Mouse (Mus musculus) liver, postnatal 0 days (tissue): ENCODE results near the gene Gpd2. TPM values are rescaled to one million over a fixed set of nuclear protein-coding genes. Genes with fewer than 3 reads are reported as not detected.

Experiments used
- ATAC-seq: fragments of 200-750 bp; cut with Nextera tagmentation; 2 replicates; pipeline ENCODE4 v1.8.0; 2017; ENCODE audit warnings: mild to moderate bottlenecking, moderate library complexity
- DNase-seq: peaks from one replicate; pipeline ENCODE4 v3.0.0-alpha.2; 2016
- H3K27ac ChIP-seq: fragments of 300-500 bp; sonication (generic); 2 replicates; pipeline ENCODE4 v1.5.1; 2014; ENCODE audit warnings: antibody characterized with exemption, moderate library complexity, mild to moderate bottlenecking, low read depth
- H3K27me3 ChIP-seq: fragments of 300-500 bp; sonication (generic); 2 replicates; pipeline ENCODE4 v1.6.1; 2014; ENCODE audit warnings: low read length, control low read depth, mixed read lengths; ENCODE audit not compliant: insufficient read depth
- H3K36me3 ChIP-seq: fragments of 300-500 bp; sonication (generic); replicated peaks from 2 replicates; pipeline ENCODE4 v1.6.1; 2014; ENCODE audit warnings: mild to moderate bottlenecking, control low read depth, low read length, moderate library complexity, mixed read lengths; ENCODE audit not compliant: insufficient read depth
- H3K4me1 ChIP-seq: fragments of 300-500 bp; sonication (generic); 2 replicates; pipeline ENCODE4 v1.6.1; 2014; ENCODE audit warnings: antibody characterized with exemption, mild to moderate bottlenecking, control low read depth; ENCODE audit not compliant: insufficient read depth
- H3K4me2 ChIP-seq: fragments of 300-500 bp; sonication (generic); 2 replicates; pipeline ENCODE4 v1.6.1; 2014; ENCODE audit warnings: low read depth, mild to moderate bottlenecking, low read length, moderate library complexity, mixed read lengths
- H3K4me3 ChIP-seq: fragments of 300-500 bp; sonication (generic); 2 replicates; pipeline ENCODE4 v1.5.1; 2014; ENCODE audit warnings: low read depth, low read length
- H3K9ac ChIP-seq: fragments of 300-500 bp; sonication (generic); replicated peaks from 2 replicates; pipeline ENCODE4 v1.6.1; 2014; ENCODE audit warnings: mild to moderate bottlenecking, moderate library complexity
- H3K9me3 ChIP-seq: fragments of 300-500 bp; sonication (generic); 2 replicates; pipeline ENCODE4 v1.6.1; 2016; ENCODE audit warnings: mild to moderate bottlenecking, control low read depth, low read length, mixed read lengths
- CTCF ChIP-seq: sonication (generic); IDR thresholded peaks from 2 replicates; pipeline ENCODE4 v1.5.1; 2016; ENCODE audit warnings: antibody characterized with exemption, low read depth
- EP300 ChIP-seq: IDR thresholded peaks from 2 replicates; pipeline ENCODE4 v1.6.1; 2016; ENCODE audit warnings: antibody characterized with exemption, low read depth, mild to moderate bottlenecking
- whole genome bisulfite sequencing: fragments of 180-500 bp; shearing (Covaris S2); extraction: QIAGEN DNeasy Blood & Tissue Kit; methylation state at CpG from one replicate; pipeline ENCODE4 v1.1.7; 2014; ENCODE audit not compliant: insufficient replicate concordance; 5-methylcytosine and 5-hydroxymethylcytosine counted together
- polyA plus RNA-seq: library from polyadenylated mRNA; unstranded; fragments of >200 nt; fragmentation: Nextera tagmentation; extraction: Ambion mirVana; gene quantifications from 2 replicates; pipeline ENCODE4 v1.2.1, GENCODE M21; 2015

Gene Gpd2
- polyA plus RNA-seq, 1 experiment from 2014 or later = 29.7 TPM

DNA sequence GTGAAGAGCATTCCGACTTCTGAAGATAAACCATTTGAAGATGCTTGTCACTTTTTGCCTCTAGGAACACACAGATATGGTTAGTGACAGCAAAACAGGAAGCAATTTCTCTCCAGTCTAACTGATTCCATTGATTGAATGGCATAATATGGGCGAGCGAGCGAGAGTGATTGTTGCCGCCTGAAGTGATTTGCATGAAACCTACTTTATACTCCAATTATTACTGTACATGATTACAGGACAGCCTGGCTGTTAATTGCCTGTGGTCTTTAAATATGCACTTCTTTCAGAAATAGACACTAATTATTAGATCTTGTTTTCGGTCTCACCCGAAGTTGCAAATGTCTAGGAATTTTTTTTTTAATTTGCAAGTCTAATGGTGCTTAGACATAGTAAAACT lies 46.4 kb downstream of the Gpd2 start:
- TF ChIP-seq CTCF (no peak), EP300 (no peak)
- no peaks in the 10 kb centered on the region for H3K9me3 ChIP-seq
- H3K4me1 ChIP-seq = no peaks in the 10 kb centered on the region
- ATAC-seq (no peak), DNase-seq (no peak)
- 90% methylated on average over 7 of the region's 7 CpGs for WGBS
- no peak overlapping the region for H3K4me2 ChIP-seq
- H3K27ac ChIP-seq = no peak overlapping the region
- no peaks in the 10 kb centered on the region for H3K36me3 ChIP-seq
- H3K4me3 ChIP-seq = no peak overlapping the region
- no peaks in the 10 kb centered on the region for H3K27me3 ChIP-seq
- H3K9ac ChIP-seq = no peak overlapping the region

GRCm38 (mm10) chr2:57285197-57285596 lies 47.8 kb downstream of the Gpd2 start:
- Histone ChIP-seq H3K4me1 (no peaks in the 10 kb centered on the region), H3K9me3 (no peaks in the 10 kb centered on the region), H3K36me3 (no peaks in the 10 kb centered on the region), H3K9ac (no peak overlapping the region), H3K27ac (no peak overlapping the region), H3K4me2 (no peak overlapping the region), H3K4me3 (no peak overlapping the region), H3K27me3 (no peaks in the 10 kb centered on the region)
- 86% methylated on average over 4 of the region's 4 CpGs for WGBS
- DNase-seq = no peak
- no peak for ATAC-seq
- TF ChIP-seq EP300 = no peak
- TF ChIP-seq CTCF = no peak

GRCm38 (mm10) chr2:57287986-57288385 lies 50.6 kb downstream of the Gpd2 start:
- no peak for DNase-seq
- no peaks in the 10 kb centered on the region for H3K36me3 ChIP-seq
- WGBS = 65% methylated on average over 1 of the region's 1 CpGs
- no peak for TF ChIP-seq EP300
- TF ChIP-seq CTCF = no peak
- no peaks in the 10 kb centered on the region for H3K4me1 ChIP-seq
- H3K4me3 ChIP-seq = no peak overlapping the region
- no peak for ATAC-seq
- H3K4me2 ChIP-seq = no peak overlapping the region
- no peak overlapping the region for H3K9ac ChIP-seq
- H3K27ac ChIP-seq = no peak overlapping the region
- no peaks in the 10 kb centered on the region for H3K27me3 ChIP-seq
- H3K9me3 ChIP-seq = no peaks in the 10 kb centered on the region

DNA sequence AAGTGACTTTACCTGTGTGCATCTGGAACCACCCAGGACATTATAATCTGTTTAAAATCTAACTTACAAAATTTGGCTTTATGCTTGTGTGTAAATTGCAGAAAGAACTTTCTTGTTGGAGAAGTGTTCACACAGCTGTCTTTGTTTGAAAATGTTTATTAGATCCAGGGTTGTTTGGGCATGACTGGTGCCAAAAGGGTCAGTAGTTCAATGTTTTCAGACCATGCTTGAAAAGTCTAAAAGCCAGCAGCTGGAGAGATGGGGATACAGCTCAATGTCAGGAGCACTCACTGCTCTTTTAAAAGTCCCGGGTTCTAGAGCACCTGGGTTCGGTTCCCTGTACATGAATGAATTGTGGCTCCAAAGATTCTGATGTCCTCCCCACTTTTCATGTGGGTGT lies 56.1 kb downstream of the Gpd2 start:
- no peaks in the 10 kb centered on the region for H3K36me3 ChIP-seq
- TF ChIP-seq EP300 (no peak), CTCF (no peak)
- WGBS = 85% methylated on average over 2 of the region's 2 CpGs
- H3K27ac ChIP-seq = no peak overlapping the region
- ATAC-seq (no peak), DNase-seq (no peak)
- no peak overlapping the region for H3K9ac ChIP-seq
- no peak overlapping the region for H3K4me2 ChIP-seq
- H3K4me1 ChIP-seq = no peaks in the 10 kb centered on the region
- no peak overlapping the region for H3K4me3 ChIP-seq
- H3K27me3 ChIP-seq = no peaks in the 10 kb centered on the region
- H3K9me3 ChIP-seq = no peaks in the 10 kb centered on the region

DNA sequence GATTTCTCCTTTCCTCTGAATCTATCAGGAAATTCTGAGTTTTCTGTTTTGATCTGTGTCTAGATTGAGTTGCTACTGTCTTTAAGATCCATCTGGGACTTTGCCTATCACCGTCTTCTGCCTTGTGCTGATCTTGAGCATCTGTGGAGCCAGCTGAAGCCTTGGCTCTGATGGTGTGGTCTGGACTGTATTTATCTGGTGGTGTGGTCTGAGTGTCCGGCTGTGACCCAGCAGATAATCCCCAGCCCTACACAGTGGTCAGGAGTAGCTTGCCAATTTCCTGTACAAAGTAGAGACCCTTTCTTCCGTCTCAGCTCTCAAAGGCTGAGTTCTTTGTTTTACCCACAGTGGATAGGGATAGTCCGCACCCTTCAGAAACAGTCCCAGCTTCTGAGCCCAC lies 58.6 kb downstream of the Gpd2 start:
- H3K27ac ChIP-seq = no peak overlapping the region
- ATAC-seq (no peak), DNase-seq (no peak)
- no peaks in the 10 kb centered on the region for H3K4me1 ChIP-seq
- H3K4me2 ChIP-seq = no peak overlapping the region
- TF ChIP-seq EP300 (no peak), CTCF (no peak)
- no peak overlapping the region for H3K4me3 ChIP-seq
- no peak overlapping the region for H3K9ac ChIP-seq
- H3K9me3 ChIP-seq = no peaks in the 10 kb centered on the region
- no peaks in the 10 kb centered on the region for H3K27me3 ChIP-seq
- 55% methylated on average over 4 of the region's 4 CpGs for WGBS
- H3K36me3 ChIP-seq = no peaks in the 10 kb centered on the region

DNA sequence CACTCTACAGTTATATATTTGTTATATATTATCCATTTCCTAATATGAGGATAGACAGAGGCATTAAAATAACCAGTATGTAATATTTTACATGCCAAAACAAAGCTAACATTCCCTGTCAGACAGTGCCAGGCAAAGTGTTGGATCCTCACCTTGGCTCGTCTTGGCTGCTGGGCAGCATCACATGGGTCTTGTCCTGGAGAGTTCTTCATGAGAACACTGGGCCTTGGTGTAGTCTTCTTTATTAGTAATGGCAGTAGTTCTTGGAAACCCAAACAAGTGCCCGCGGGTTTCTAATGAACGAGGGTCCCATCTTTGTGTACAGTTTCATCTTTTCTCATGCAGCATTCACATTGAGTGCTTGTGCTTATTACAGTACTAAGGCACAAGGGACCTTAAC lies 59.8 kb downstream of the Gpd2 start:
- ATAC-seq = no peak
- no peaks in the 10 kb centered on the region for H3K27me3 ChIP-seq
- H3K36me3 ChIP-seq = no peaks in the 10 kb centered on the region
- H3K4me2 ChIP-seq = no peak overlapping the region
- no peak overlapping the region for H3K27ac ChIP-seq
- H3K4me1 ChIP-seq = no peaks in the 10 kb centered on the region
- H3K4me3 ChIP-seq = no peak overlapping the region
- H3K9me3 ChIP-seq = no peaks in the 10 kb centered on the region
- WGBS = 82% methylated on average over 4 of the region's 4 CpGs
- DNase-seq = no peak
- TF ChIP-seq CTCF (no peak), EP300 (no peak)
- H3K9ac ChIP-seq = no peak overlapping the region

DNA sequence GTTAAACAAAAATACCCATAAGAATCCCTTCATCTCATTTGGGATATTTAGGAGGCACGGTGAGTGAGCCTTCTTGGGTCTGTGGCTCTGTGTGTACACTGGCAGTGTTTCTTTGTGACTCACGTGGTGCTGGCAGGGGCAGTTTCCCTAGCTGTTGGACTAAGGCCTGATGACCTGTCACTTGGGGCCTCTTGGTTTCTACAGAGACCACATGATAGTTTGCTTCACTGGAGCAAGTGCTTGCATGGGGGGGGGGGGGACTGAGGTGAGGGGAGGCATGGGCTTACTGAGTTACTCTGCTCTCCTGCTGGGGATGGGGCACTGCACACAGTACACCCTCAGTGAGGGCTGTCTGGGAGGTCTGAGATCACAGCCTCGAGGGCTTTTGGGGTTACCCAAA lies 64.1 kb downstream of the Gpd2 start:
- no peaks in the 10 kb centered on the region for H3K36me3 ChIP-seq
- WGBS = 26% methylated on average over 3 of the region's 3 CpGs
- H3K4me1 ChIP-seq = no peaks in the 10 kb centered on the region
- TF ChIP-seq CTCF (no peak), EP300 (no peak)
- ATAC-seq = no peak
- H3K27ac ChIP-seq = no peak overlapping the region
- H3K4me2 ChIP-seq = no peak overlapping the region
- no peaks in the 10 kb centered on the region for H3K27me3 ChIP-seq
- no peak overlapping the region for H3K9ac ChIP-seq
- H3K4me3 ChIP-seq = no peak overlapping the region
- DNase-seq = no peak
- no peaks in the 10 kb centered on the region for H3K9me3 ChIP-seq
